Mouse (Mus musculus): ENCODE data around the gene Vamp2.

Gene Vamp2

DNA sequence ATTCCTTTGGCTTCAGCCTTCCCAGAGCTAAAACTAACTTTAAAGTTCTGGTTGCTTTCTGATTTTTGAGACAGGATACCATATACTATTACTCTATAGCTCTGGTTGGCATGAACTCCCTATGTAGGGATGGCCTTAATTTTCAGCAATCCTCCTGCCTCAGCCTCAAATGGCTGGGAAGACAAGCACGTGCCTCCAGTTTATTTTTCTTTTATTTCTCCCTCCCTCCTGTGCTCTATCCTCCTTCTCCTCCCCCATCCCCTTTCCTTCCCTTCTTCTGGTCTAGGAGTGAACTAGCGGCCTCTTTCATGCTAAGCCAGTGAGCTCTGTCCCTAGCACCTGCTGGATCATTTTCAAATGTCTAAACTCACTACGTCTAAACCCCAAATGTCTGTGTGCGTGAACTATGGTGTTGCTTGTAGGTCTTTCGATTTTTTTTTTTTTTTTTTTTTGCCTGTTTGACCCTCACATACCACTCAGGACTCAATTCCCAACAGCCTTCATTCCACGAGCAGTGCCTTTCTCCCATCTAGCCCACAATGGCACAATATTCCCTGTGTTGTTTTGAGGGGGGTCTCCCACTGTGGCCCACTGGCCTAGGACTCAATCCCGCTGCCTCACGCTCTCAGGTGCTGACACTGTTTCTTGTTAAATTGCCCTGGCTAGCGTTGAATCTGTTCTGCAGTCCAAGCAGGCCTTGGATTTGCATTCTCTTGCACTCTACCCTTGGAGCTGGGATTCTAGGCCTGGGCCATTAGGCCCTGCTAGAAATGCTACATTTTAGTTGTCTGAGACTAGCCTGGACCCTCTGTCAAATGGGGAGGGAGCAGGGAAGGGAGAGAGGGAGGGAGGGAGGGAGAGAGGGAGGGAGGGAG is 23.8 kb upstream of the Vamp2 start:
- DNase-seq (ENCODE audit: low spot score), result no peak

DNA sequence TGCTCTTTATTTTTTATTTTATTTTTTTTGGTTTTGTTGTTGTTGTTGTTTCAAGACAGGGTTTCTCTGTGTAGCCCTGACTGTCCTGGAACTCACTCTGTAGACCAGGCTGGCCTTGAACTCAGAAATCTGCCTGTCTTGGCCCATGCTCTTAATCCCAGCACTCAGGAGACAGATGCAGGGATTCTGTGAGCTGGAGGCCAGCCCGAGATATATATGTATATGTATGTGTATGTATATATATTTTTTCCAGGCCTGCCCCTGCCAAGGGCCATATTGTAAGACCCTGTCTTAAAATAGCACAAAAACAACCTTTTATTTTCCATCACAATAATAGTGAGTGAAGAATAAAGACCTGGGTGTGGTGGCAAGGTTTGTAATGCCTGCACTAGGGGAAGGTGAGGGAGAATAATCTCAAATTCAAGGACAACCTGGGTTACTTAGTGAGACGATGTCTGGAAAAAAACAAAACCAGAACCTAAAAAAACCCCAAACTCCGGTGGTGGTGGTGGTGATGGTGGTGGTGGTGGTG is 22.8 kb upstream of the Vamp2 start:
- no peak for DNase-seq (ENCODE audit: low spot score)

DNA sequence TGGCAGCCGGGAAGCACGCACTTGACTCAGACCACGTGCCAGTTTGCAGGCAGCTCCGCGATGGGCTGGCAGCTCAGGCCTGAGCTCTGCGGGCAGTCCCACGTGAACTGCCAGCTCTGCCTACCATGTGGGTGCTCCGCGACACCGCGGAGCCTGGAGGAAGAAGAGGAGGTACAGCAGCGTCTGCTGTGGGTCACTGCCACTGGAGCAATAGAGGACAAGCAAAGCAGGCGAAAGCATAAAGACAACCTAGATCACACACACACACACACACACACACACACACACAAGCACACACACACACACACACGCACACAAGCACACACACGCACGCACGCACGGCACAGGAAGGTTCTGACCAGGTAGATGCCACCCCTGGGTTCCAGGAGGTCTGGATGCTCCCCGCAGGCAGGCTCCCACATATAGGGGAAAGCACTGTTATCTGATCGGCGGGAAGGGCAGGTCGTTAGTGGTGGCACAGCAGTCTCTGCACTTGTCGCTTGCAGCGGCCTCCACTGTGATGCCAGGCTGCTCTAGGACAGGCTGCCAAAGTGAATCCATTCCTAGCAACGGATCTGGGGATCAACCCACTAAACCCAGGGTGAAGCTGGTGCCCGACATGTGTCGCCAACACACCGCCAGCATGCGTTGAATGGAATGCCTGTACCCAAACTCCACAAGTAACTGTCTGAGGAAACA is 22.0 kb upstream of the Vamp2 start:
- peak; percentile 46 for DNase-seq (ENCODE audit: low spot score)

DNA sequence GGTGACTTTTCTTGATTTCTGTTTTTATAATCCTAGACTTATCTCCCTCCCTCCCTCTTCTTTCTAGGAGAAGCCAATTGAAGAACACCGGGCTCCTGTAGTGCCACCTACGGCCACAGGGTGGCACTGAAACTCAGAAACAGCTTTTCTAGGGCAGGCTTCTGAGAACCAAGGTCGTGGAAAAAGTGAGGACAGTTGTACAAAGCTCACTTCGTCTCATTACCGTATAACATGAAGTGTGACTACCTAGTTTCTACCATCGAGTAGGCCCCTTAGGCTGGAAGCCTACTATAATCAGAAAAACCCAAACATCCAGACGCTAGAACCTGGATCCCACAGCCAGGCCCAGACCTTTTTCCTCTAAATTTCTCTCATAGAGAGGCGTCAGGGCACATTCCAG is 21.3 kb upstream of the Vamp2 start:
- DNase-seq (ENCODE audit: low spot score), result peak; percentile 92

GRCm38 (mm10) chr11:69067601-69068000 is 20.7 kb upstream of the Vamp2 start:
- DNase-seq (ENCODE audit: low spot score), result peak; percentile 62

DNA sequence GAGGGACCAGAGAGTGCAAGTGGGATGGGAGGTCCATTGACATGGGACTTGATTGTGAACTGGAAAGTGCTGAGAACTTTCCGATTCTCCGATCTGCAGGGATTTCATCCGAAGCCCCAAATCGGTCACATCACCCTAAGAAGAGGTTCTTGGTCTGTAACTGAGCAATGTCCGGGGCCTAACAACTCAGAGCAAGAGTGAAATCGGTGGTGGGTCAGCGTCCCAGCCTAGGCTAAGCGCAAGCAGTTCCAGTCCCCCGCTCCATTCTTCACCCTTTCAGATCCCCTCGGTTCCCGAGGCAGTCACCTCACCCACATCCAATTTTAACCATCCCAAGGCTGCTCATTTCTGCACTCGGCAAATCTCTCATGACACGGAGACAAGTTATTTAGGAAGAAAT is 18.2 kb upstream of the Vamp2 start:
- DNase-seq (ENCODE audit: low spot score), result no peak

DNA sequence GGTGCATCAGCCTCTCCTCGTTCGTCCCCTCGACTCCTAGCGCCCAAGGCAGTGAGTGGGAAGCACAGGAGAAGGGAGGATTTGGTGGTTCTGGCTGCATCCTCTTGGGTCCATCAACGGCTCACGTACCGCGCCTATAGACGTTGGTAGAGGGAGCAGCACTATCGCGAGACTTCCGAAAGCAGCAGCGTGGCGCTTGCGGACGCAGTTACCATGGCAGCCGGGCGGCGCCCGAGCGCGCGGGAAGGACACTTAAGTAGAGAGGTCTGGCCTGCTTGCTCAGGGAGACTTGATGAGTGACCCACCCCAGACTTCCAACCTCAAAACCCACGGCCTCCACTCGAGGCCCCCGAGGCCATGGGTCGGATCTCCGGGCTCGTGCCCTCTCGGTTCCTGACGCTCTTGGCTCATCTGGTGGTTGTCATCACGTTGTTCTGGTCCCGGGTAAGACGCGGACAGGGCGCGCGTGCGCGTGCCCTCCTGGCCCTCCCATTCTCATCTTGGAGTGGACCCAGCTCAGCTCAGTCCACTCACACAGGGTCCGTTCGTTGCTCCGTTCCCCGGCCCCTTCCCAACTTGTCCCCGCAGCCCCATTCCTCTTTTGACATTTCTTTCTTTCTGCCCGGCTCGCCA is 17.6 kb upstream of the Vamp2 start, which contains the start of gene Tmem107:
Gene Tmem107, plus strand, starts transcription at position 217 of the 633 bp plus-strand sequence.
- DNase-seq (ENCODE audit: low spot score), result peak; percentile 96

- no peak for DNase-seq (ENCODE audit: low spot score)
Measured at GRCm38 (mm10) chr11:69071262-69071661, 17.0 kb upstream of the Vamp2 start.

DNA sequence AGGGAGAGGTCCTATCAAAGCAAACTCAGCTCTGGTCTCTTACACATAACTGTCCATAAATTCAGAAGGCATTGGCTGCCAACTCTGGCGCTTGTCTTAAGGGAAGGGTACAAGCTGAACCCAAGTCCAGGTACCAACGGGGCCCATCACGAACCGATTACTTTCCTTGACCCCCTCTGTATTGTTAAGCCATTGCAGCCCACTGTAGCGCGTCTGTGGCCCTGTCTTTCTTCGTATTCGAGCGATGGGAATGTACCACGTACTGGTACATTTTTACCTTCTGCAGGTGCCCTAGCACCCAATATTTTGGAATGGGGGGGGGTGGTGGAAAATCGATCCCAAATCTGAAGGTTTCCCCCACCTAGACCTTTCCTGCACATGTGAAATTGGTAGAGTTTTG is 16.1 kb upstream of the Vamp2 start:
- no peak for DNase-seq (ENCODE audit: low spot score)

- DNase-seq (ENCODE audit: low spot score), result no peak
Measured at GRCm38 (mm10) chr11:69072666-69073064, 15.6 kb upstream of the Vamp2 start.

- DNase-seq (ENCODE audit: low spot score), result peak; percentile 92
Measured at GRCm38 (mm10) chr11:69073065-69073888, 15.0 kb upstream of the Vamp2 start.

DNA sequence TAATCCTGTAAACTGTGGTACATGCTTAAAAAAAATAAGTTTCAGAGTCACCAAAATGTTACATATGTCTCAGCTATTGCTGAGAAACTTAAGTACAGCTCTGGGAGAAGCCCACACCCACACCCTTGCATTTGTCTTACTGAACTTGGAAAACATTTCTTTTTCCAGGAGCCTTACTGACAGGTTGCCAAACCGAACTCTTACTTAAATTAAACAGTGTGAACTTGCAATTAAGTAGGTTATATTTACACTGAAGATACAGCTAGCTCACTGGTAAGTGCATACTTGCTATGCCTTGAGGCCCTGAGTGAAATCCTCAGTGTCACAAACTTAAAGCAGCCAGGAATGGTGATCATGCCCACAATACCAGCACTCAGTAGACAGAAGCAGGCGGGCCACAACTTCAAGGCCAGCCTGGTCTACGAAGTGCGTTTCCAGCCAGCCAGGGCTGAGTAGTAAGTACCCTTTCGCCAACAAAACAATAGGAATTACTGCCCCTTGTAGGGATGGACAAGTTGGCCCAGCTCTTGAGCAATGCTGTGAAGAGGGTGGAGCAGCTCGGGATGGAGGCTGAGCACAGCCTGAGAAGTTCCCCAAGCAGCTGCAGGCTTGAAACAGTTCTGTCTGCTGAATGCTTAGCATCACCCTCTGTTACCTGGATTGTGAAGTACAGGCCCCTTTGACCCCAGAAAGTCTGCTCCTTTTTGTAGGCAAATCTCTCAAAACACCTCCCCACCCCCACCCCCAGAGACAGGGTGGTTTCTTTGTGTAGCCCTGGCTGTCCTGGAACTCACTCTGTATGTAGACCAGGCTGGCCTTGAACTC is 14.1 kb upstream of the Vamp2 start:
- no peak for DNase-seq (ENCODE audit: low spot score)

DNA sequence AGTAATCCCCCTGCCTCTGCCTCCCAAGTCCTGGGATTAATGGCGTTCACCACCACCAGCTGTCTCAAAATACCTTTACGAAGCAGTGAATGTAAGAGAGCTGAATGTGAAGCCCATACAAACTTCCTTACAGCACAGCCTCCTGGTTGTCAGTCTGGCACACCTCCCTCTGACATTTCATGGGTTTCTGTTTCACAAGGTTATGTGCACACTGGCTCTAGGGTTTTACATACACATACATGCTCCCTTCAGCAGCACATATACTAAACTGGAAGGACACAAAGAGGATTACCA is 13.6 kb upstream of the Vamp2 start:
- DNase-seq (ENCODE audit: low spot score), result no peak

- no peak for DNase-seq (ENCODE audit: low spot score)
Measured at GRCm38 (mm10) chr11:69075764-69076479, 12.4 kb upstream of the Vamp2 start.

GRCm38 (mm10) chr11:69076572-69076971 is 11.7 kb upstream of the Vamp2 start:
- DNase-seq (ENCODE audit: low spot score), result no peak

DNA sequence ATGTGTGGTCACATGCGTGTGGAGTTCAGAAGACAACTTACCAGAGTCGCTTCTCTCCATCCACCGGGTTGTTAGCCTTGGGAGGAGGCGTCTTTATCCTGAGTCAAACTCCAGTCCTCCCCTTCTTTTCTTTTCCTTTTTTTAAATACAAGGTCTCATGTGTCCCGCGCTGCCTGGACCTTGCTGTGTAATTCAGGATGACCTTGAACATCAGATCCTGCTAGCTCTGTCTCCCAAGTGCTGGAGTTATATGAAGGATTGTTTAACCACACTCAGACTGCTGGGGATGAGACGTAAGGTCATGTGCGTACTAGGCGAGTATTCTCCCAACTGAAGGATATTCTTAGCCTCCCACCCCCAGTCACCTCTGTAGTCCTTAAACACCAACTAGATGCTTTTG is 11.0 kb upstream of the Vamp2 start:
- no peak for DNase-seq (ENCODE audit: low spot score)

GRCm38 (mm10) chr11:69078041-69078440 is 10.2 kb upstream of the Vamp2 start:
- no peak for DNase-seq (ENCODE audit: low spot score)

- DNase-seq (ENCODE audit: low spot score), result no peak
Measured at GRCm38 (mm10) chr11:69078805-69079438, 9.4 kb upstream of the Vamp2 start.

DNA sequence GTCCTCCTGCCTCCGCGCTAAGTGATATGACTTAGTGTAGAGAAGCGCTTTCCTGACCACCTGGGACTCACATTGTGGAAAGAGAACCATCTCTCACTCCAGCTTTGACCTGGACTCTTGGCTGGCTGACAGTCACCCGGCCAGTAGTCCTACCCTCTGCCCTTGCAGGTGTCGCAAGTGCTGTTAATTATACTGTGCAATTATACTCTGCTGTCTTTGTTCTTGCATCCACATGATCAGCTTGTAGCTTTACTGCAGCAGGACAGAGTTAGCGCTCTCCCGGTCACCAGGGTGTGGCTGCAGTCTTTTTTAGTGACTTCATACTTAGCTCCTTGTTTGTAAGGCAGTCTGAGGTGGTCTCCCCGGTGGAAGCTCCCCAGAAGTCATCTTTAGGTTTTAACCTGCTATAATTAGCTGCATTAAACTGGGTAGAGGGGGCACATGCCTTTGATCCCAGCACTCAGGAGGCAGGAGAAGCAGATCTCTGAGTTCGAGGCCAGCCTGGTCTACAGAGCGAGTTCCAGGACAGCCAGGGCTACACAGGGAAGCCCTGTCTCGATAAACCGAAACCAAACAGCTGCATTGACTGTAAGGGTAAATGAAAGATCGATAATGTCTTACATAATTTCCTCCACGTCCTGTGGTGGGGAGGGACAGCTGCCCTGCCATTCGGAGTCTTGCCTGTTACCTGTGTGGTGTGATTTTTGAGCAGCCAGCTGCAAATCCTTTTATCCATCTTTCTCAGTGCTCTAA is 8.0 kb upstream of the Vamp2 start:
- DNase-seq (ENCODE audit: low spot score), result no peak

Measured in lung, postnatal 25 days (tissue).